Comparison of ENCODE assay signal across 25 mouse cellular contexts in genomic region chr5:14691995-14692394, GRCm38 (mm10).
"Had no signal": no experiment of that assay in that cellular context is flagged by ENCODE, and none has a peak within 500 bp of the region (broad histone marks: within the 10 kb centered on the region; RNA-seq: fewer than 3 reads in every experiment).

No protein-coding gene starts in this region.

- H3K9ac ChIP-seq: heart, embryonic 12.5 days; hindbrain, embryonic 12.5 days; hindbrain, embryonic 14.5 days; intestine, embryonic 15.5 days; limb, embryonic 13.5 days; limb, embryonic 15.5 days; liver, embryonic 12.5 days; liver, embryonic 14.5 days had no signal

- H3K9me3 ChIP-seq: heart, embryonic 10.5 days; heart, embryonic 12.5 days; hindbrain, embryonic 10.5 days; hindbrain, embryonic 12.5 days; intestine, embryonic 15.5 days; limb, embryonic 13.5 days; limb, embryonic 15.5 days; liver, embryonic 12.5 days had no signal

- H3K4me1 ChIP-seq: heart, embryonic 10.5 days; heart, embryonic 12.5 days; hindbrain, embryonic 10.5 days; hindbrain, embryonic 12.5 days; intestine, embryonic 15.5 days; limb, embryonic 13.5 days; limb, embryonic 15.5 days; liver, embryonic 12.5 days had no signal

- H3K27me3 ChIP-seq: heart, embryonic 12.5 days; hindbrain, embryonic 12.5 days; intestine, embryonic 15.5 days; limb, embryonic 13.5 days; limb, embryonic 15.5 days; liver, embryonic 12.5 days had no signal

- H3K36me3 ChIP-seq: heart, embryonic 10.5 days; heart, embryonic 12.5 days; hindbrain, embryonic 10.5 days; hindbrain, embryonic 12.5 days; intestine, embryonic 15.5 days; limb, embryonic 13.5 days; limb, embryonic 15.5 days; liver, embryonic 12.5 days had no signal

- DNase-seq: gastrocnemius, postnatal 14 days; gastrocnemius, postnatal 36 days; heart, adult 18-20 months; heart, postnatal 10 days; heart, postnatal 4 days; kidney, adult 18-20 months; kidney, adult 8-10 months; kidney, postnatal 10 days; kidney, postnatal 25 days; kidney, postnatal 4 days; left cerebral cortex, postnatal 4 days had no signal

- H3K27ac ChIP-seq: heart, embryonic 10.5 days; hindbrain, embryonic 10.5 days; hindbrain, embryonic 12.5 days; hindbrain, embryonic 14.5 days; intestine, embryonic 15.5 days; layer of hippocampus, adult 2 months; limb, embryonic 13.5 days; limb, embryonic 15.5 days; liver, embryonic 12.5 days; liver, embryonic 14.5 days had no signal

- H3K4me2 ChIP-seq: heart, embryonic 12.5 days; hindbrain, embryonic 12.5 days; hindbrain, embryonic 14.5 days; intestine, embryonic 15.5 days; limb, embryonic 13.5 days; limb, embryonic 15.5 days; liver, embryonic 12.5 days had no signal

- ATAC-seq: hindbrain, embryonic 16.5 days; inflammation-experienced regulatory T-cells, adult 6 months; intestine, embryonic 15.5 days; intestine, postnatal 0 days; liver, embryonic 12.5 days had no signal

- H3K4me3 ChIP-seq: heart, embryonic 10.5 days; heart, embryonic 12.5 days; hindbrain, embryonic 10.5 days; hindbrain, embryonic 12.5 days; intestine, embryonic 15.5 days; layer of hippocampus, adult 2 months; limb, embryonic 13.5 days; limb, embryonic 15.5 days; liver, embryonic 12.5 days had no signal
